15 mouse cellular contexts compared by ENCODE assay signal in genomic region chr8:26471811-26472550, GRCm38 (mm10).
DNase-seq lines count a peak whose midpoint lies in the region; ATAC-seq lines count a peak whose summit lies in the region.
"Had no signal": no experiment of that assay in that cellular context is flagged by ENCODE, and none has a peak within 500 bp of the region (broad histone marks: within the 10 kb centered on the region; RNA-seq: fewer than 3 reads in every experiment).

No protein-coding gene starts in this region.

- intact Hi-C loops in left cerebral cortex, postnatal 10 days (cut with DNase I): no loop called here

- peak; percentile 40 for DNase-seq in neural tube, embryonic 10.5 days (ENCODE audit: extremely low spot score, low spot score)
- DNase-seq in forebrain, embryonic 14.5 days (ENCODE audit: low spot score): peak; percentile 89
- peak; percentile 7 for DNase-seq in skeletal muscle tissue, adult 2 months (ENCODE audit: low read depth, low spot score)
- no peak for DNase-seq in adrenal gland, postnatal 14 days
- no peak for DNase-seq in cerebellum, adult 9-11 months
- DNase-seq in left cerebral cortex, postnatal 10 days (ENCODE audit: extremely low spot score in 1 of 2, low spot score in 2 of 2): no peak
- DNase-seq: gastrocnemius, postnatal 10 days; kidney, postnatal 10 days; lung, postnatal 10 days; thymus, adult 18-20 months had no signal

- 23% methylated on average over 12 of the region's 12 CpGs for WGBS in neural tube, embryonic 15.5 days
- WGBS in forebrain, embryonic 14.5 days: 3% methylated on average over 12 of the region's 12 CpGs
- 12% methylated on average over 12 of the region's 12 CpGs for WGBS in midbrain, embryonic 12.5 days

- no peak for ATAC-seq in neural tube, embryonic 15.5 days (ENCODE audit: low FRiP score)
- ATAC-seq in forebrain, embryonic 14.5 days: peak; percentile 91
- ATAC-seq in midbrain, embryonic 12.5 days (ENCODE audit: low FRiP score, low read depth): peak; percentile 81

- H3K9ac ChIP-seq in neural tube, embryonic 15.5 days (replicated peaks): no peak overlapping the region
- H3K9ac ChIP-seq in forebrain, embryonic 14.5 days (ENCODE audit: low read length): no peak overlapping the region
- H3K9ac ChIP-seq in midbrain, embryonic 12.5 days (replicated peaks): no peak overlapping the region
- H3K9ac ChIP-seq: embryonic facial prominence, embryonic 15.5 days; limb, embryonic 12.5 days had no signal

- no peak overlapping the region for H3K27ac ChIP-seq in neural tube, embryonic 15.5 days (replicated peaks)
- no peak overlapping the region for H3K27ac ChIP-seq in forebrain, embryonic 14.5 days (ENCODE audit: low read depth, low read length)
- peak overlapping the region; percentile 73 for H3K27ac ChIP-seq in midbrain, embryonic 12.5 days (replicated peaks)
- H3K27ac ChIP-seq: embryonic facial prominence, embryonic 15.5 days; limb, embryonic 12.5 days had no signal

- H3K9me3 ChIP-seq in neural tube, embryonic 15.5 days (replicated peaks): no peaks in the 10 kb centered on the region
- H3K9me3 ChIP-seq in forebrain, embryonic 14.5 days (replicated peaks; ENCODE audit: control insufficient read depth, low read length): no peaks in the 10 kb centered on the region
- no peaks in the 10 kb centered on the region for H3K9me3 ChIP-seq in midbrain, embryonic 12.5 days
- H3K9me3 ChIP-seq: embryonic facial prominence, embryonic 15.5 days; limb, embryonic 12.5 days had no signal

- no peak overlapping the region for H3K4me2 ChIP-seq in neural tube, embryonic 15.5 days
- H3K4me2 ChIP-seq in forebrain, embryonic 14.5 days (ENCODE audit: low read length): no peak overlapping the region
- H3K4me2 ChIP-seq in midbrain, embryonic 12.5 days (replicated peaks): 0 out of 2 replicates have a peak overlapping the region, but pooled peaks have one; percentile 5
- H3K4me2 ChIP-seq: embryonic facial prominence, embryonic 15.5 days; limb, embryonic 12.5 days had no signal

- no peak overlapping the region for H3K4me3 ChIP-seq in neural tube, embryonic 15.5 days (replicated peaks)
- no peak overlapping the region for H3K4me3 ChIP-seq in forebrain, embryonic 14.5 days (ENCODE audit: low read depth, low read length)
- no peak overlapping the region for H3K4me3 ChIP-seq in midbrain, embryonic 12.5 days
- H3K4me3 ChIP-seq: embryonic facial prominence, embryonic 15.5 days; limb, embryonic 12.5 days; myocyte had no signal

- H3K27me3 ChIP-seq in neural tube, embryonic 15.5 days (replicated peaks): no peaks in the 10 kb centered on the region
- H3K27me3 ChIP-seq in forebrain, embryonic 14.5 days (replicated peaks; ENCODE audit: control insufficient read depth, insufficient read depth, low read length): peaks cover 39% of the 10 kb centered on the region
- peaks cover 11% of the 10 kb centered on the region for H3K27me3 ChIP-seq in midbrain, embryonic 12.5 days
- H3K27me3 ChIP-seq: embryonic facial prominence, embryonic 15.5 days had no signal

- H3K4me1 ChIP-seq in neural tube, embryonic 15.5 days: peaks cover 9% of the 10 kb centered on the region
- H3K4me1 ChIP-seq in forebrain, embryonic 14.5 days (ENCODE audit: control insufficient read depth, insufficient read depth, low read length): peaks cover 20% of the 10 kb centered on the region
- H3K4me1 ChIP-seq in midbrain, embryonic 12.5 days: peaks cover 26% of the 10 kb centered on the region
- H3K4me1 ChIP-seq: embryonic facial prominence, embryonic 15.5 days had no signal

- no peaks in the 10 kb centered on the region for H3K36me3 ChIP-seq in neural tube, embryonic 15.5 days
- H3K36me3 ChIP-seq in forebrain, embryonic 14.5 days (ENCODE audit: control insufficient read depth, insufficient read depth, low read length): no peaks in the 10 kb centered on the region
- H3K36me3 ChIP-seq in midbrain, embryonic 12.5 days: no peaks in the 10 kb centered on the region
- H3K36me3 ChIP-seq: embryonic facial prominence, embryonic 15.5 days; limb, embryonic 12.5 days had no signal

Comparison
In these comparisons a context has a peak if more than half of its experiments do, and no peak if none do; other contexts are left out.
1. DNase-seq: peak in neural tube, embryonic 10.5 days (single experiment), forebrain, embryonic 14.5 days (single experiment) and skeletal muscle tissue, adult 2 months (single experiment); none in adrenal gland, postnatal 14 days (single experiment), cerebellum, adult 9-11 months (single experiment) and left cerebral cortex, postnatal 10 days (0 of 2).